Mouse (Mus musculus): ENCODE results near the gene Ptprj.

The Ptprj gene

GRCm38 (mm10) chr2:90581006-90581795, 754 bp upstream of the Ptprj start:
- ChIA-PET POLR2A (interaction anchor here in 3 of 4 experiments (0.6 to 3.4 kb wide), 31 partner anchors 9 to 1792 kb away, joined by 3 to 17 read pairs (median 4); partner anchors contain the start of gene Fnbp4 (in 1 of the 3)), CTCF (interaction anchor here in 2 of 4 experiments (0.7 to 1.4 kb wide), 5 partner anchors 19 to 98 kb away, joined by 3 to 5 read pairs (median 3); no protein-coding TSS in a partner anchor)

GRCm38 (mm10) chr2:90579728-90580235, 665 bp downstream of the Ptprj start:
- ChIA-PET CTCF (interaction anchor here in 2 of 4 experiments (1.0 to 1.3 kb wide), 4 partner anchors 18 to 104 kb away, joined by 3 to 4 read pairs (median 4); no protein-coding TSS in a partner anchor), POLR2A (interaction anchor here in 3 of 4 experiments (0.5 to 3.4 kb wide), 18 partner anchors 9 to 1615 kb away, joined by 3 to 17 read pairs (median 6); no protein-coding TSS in a partner anchor)

GRCm38 (mm10) chr2:90579038-90579727, 1.3 kb downstream of the Ptprj start:
- CTCF ChIA-PET: interaction anchor here (0.6 to 1.3 kb wide), 6 partner anchors 17 to 104 kb away, joined by 3 to 4 read pairs (median 3); no protein-coding TSS in a partner anchor

GRCm38 (mm10) chr2:90577451-90578279, 2.8 kb downstream of the Ptprj start:
- POLR2A ChIA-PET: interaction anchor here in 1 of 4 experiments (0.7 to 3.4 kb wide), 6 partner anchors 12 to 43 kb away, joined by 3 to 17 read pairs (median 5); no protein-coding TSS in a partner anchor
- CTCF ChIA-PET: interaction anchor here in 1 of 4 experiments (0.6 kb wide), 1 partner anchor 47 kb away, joined by 3 read pairs; no protein-coding TSS in a partner anchor

More at GRCm38 (mm10) chr2:90579038-90579727, 1.3 kb downstream of the Ptprj start:
- POLR2A ChIA-PET: interaction anchor here (0.5 to 3.4 kb wide), 17 partner anchors 8 to 672 kb away, joined by 3 to 17 read pairs (median 6); no protein-coding TSS in a partner anchor

- ChIA-PET POLR2A (interaction anchor here in 1 of 4 experiments (0.7 to 1.6 kb wide), 3 partner anchors 11 to 19 kb away, joined by 4 to 6 read pairs (median 4); no protein-coding TSS in a partner anchor), CTCF (no interaction called here)
Observed at GRCm38 (mm10) chr2:90576936-90577335, 3.5 kb downstream of the Ptprj start.

GRCm38 (mm10) chr2:90576411-90576810, 4.0 kb downstream of the Ptprj start:
- ChIA-PET POLR2A (interaction anchor here in 2 of 4 experiments (0.6 to 1.6 kb wide), 5 partner anchors 11 to 194 kb away, joined by 3 to 6 read pairs (median 3); no protein-coding TSS in a partner anchor), CTCF (no interaction called here)

GRCm38 (mm10) chr2:90575713-90576112, 4.7 kb downstream of the Ptprj start:
- ChIA-PET CTCF (no interaction called here), POLR2A (interaction anchor here in 2 of 4 experiments (0.6 to 1.6 kb wide), 5 partner anchors 10 to 195 kb away, joined by 3 to 6 read pairs (median 3); no protein-coding TSS in a partner anchor)

GRCm38 (mm10) chr2:90575116-90575515, 5.3 kb downstream of the Ptprj start:
- ChIA-PET POLR2A (interaction anchor here in 2 of 4 experiments (1.0 to 1.3 kb wide), 3 partner anchors 12 to 13 kb away, joined by 3 read pairs; no protein-coding TSS in a partner anchor), CTCF (interaction anchor here in 1 of 4 experiments (0.6 kb wide), 1 partner anchor 16 kb away, joined by 3 read pairs; no protein-coding TSS in a partner anchor)

- POLR2A ChIA-PET: interaction anchor here in 1 of 4 experiments (1.2 kb wide), 1 partner anchor 12 kb away, joined by 3 read pairs; no protein-coding TSS in a partner anchor
- CTCF ChIA-PET: interaction anchor here in 2 of 4 experiments (0.6 to 0.7 kb wide), 2 partner anchors 15 to 100 kb away, joined by 3 to 5 read pairs; no protein-coding TSS in a partner anchor
Observed at GRCm38 (mm10) chr2:90574536-90574935, 5.9 kb downstream of the Ptprj start.

- POLR2A ChIA-PET: interaction anchor here in 1 of 4 experiments (1.2 kb wide), 1 partner anchor 12 kb away, joined by 3 read pairs; no protein-coding TSS in a partner anchor
- CTCF ChIA-PET: interaction anchor here in 1 of 4 experiments (0.7 kb wide), 1 partner anchor 100 kb away, joined by 5 read pairs; no protein-coding TSS in a partner anchor
Observed at GRCm38 (mm10) chr2:90573640-90574526, 6.6 kb downstream of the Ptprj start.

GRCm38 (mm10) chr2:90572126-90572525, 8.3 kb downstream of the Ptprj start:
- CTCF ChIA-PET: no interaction called here
- POLR2A ChIA-PET: interaction anchor here in 3 of 4 experiments (0.6 to 3.6 kb wide), 3 partner anchors 9 to 251 kb away, joined by 4 to 18 read pairs (median 8); no protein-coding TSS in a partner anchor

- CTCF ChIA-PET: interaction anchor here in 1 of 4 experiments (0.6 kb wide), 1 partner anchor 664 kb away, joined by 3 read pairs; no protein-coding TSS in a partner anchor
Observed at GRCm38 (mm10) chr2:90571399-90571798, 9.0 kb downstream of the Ptprj start.

GRCm38 (mm10) chr2:90570871-90571270, 9.6 kb downstream of the Ptprj start:
- POLR2A ChIA-PET: interaction anchor here in 2 of 4 experiments (0.8 to 3.6 kb wide), 3 partner anchors 9 to 14 kb away, joined by 3 to 18 read pairs (median 11); partner anchors contain the start of gene Ptprj (in 1 of the 2)
- CTCF ChIA-PET: no interaction called here

More at GRCm38 (mm10) chr2:90571399-90571798, 9.0 kb downstream of the Ptprj start:
- POLR2A ChIA-PET: interaction anchor here in 3 of 4 experiments (0.6 to 3.6 kb wide), 4 partner anchors 9 to 65 kb away, joined by 3 to 18 read pairs (median 8); partner anchors contain the start of gene Ptprj (in 1 of the 3)

- ChIA-PET POLR2A (interaction anchor here in 2 of 4 experiments (0.6 to 3.6 kb wide), 5 partner anchors 10 to 272 kb away, joined by 3 to 18 read pairs (median 3); partner anchors contain the start of gene Ptprj (in 1 of the 2)), CTCF (no interaction called here)
Observed at GRCm38 (mm10) chr2:90570216-90570615, 10.2 kb downstream of the Ptprj start.

- POLR2A ChIA-PET: interaction anchor here in 2 of 4 experiments (1.5 to 3.6 kb wide), 3 partner anchors 8 to 11 kb away, joined by 3 to 18 read pairs (median 5); partner anchors contain the start of gene Ptprj (in 1 of the 2)
Observed at GRCm38 (mm10) chr2:90568961-90569481, 11.4 kb downstream of the Ptprj start.

More at GRCm38 (mm10) chr2:90568961-90569481, 11.4 kb downstream of the Ptprj start:
- CTCF ChIA-PET: interaction anchor here in 1 of 4 experiments (0.6 kb wide), 1 partner anchor 225 kb away, joined by 3 read pairs; no protein-coding TSS in a partner anchor

Measured in embryonic stem cell, embryonic (primary cell).